Mouse (Mus musculus): ENCODE data around the gene Selp. TPM values are rescaled to one million over a fixed set of nuclear protein-coding genes. Genes with fewer than 3 reads are reported as not detected.

Selp gene
- total and polyA plus RNA-seq, 3 experiments, result not detected

- Histone ChIP-seq H3K4me1 (ENCODE audit: control insufficient read depth in 1 of 2, insufficient read depth in 2 of 2, low read length in 2 of 2) (peaks cover 9 to 12% of the 10 kb centered on the region in 2 experiments), H3K9me3 (replicated peaks; ENCODE audit: insufficient read depth, low read length) (no peaks in the 10 kb centered on the region), H3K27me3 (ENCODE audit: control insufficient read depth in 1 of 2, insufficient read depth in 2 of 2, low read length in 2 of 2) (no peaks in the 10 kb centered on the region; a peak in 1 of 4 replicates), H3K79me2 (ENCODE audit: control insufficient read depth, insufficient read depth, low read length, poor library complexity) (no peaks in the 10 kb centered on the region), H3K9ac (ENCODE audit: control insufficient read depth, low read depth, low read length, poor library complexity, severe bottlenecking) (no peak overlapping the region), H3K36me3 (ENCODE audit: control insufficient read depth in 1 of 2, insufficient read depth in 2 of 2, low read length in 2 of 2) (peaks cover 0 to 7% of the 10 kb centered on the region in 2 experiments; a peak in 2 of 4 replicates), H3K4me3 (ENCODE audit: control insufficient read depth in 1 of 2, insufficient read depth in 1 of 2, low read depth in 2 of 2, low read length in 2 of 2) (no peak overlapping the region), H3K27ac (ENCODE audit: control insufficient read depth, low read depth, low read length) (no peak overlapping the region)
- TF ChIP-seq RAD21 (IDR thresholded peaks at IDR 0.05; ENCODE audit: low read depth, low read length) (no peak), GATA1 (IDR thresholded peaks at IDR 0.05; ENCODE audit: low read depth, low read length) (no peak), MYC (IDR thresholded peaks at IDR 0.05; ENCODE audit: low read depth, low read length) (no peak), NRF1 (IDR thresholded peaks at IDR 0.05; ENCODE audit: insufficient read depth, low read depth, low read length, poor library complexity, severe bottlenecking) (no peak), TAL1 (IDR thresholded peaks at IDR 0.05; ENCODE audit: low read length) (no peak), EP300 (IDR thresholded peaks at IDR 0.05; ENCODE audit: low read depth in 1 of 2, low read length in 2 of 2) (no peak), CTCF (IDR thresholded peaks at IDR 0.05 in 2 of 3, conservative IDR thresholded peaks at IDR 0.05 in 1 of 3; ENCODE audit: control insufficient read depth in 1 of 3, insufficient read depth in 1 of 3, low read depth in 2 of 3, low read length in 3 of 3, poor library complexity in 1 of 3, severe bottlenecking in 1 of 3) (no peak), SMC3 (IDR thresholded peaks at IDR 0.05; ENCODE audit: low read depth, low read length) (no peak), POLR2AphosphoS5 (IDR thresholded peaks at IDR 0.05; ENCODE audit: borderline replicate concordance, low read depth, low read length) (no peak), TCF12 (IDR thresholded peaks at IDR 0.05; ENCODE audit: low read depth, low read length) (no peak), POLR2A (IDR thresholded peaks at IDR 0.05; ENCODE audit: control insufficient read depth in 1 of 2, insufficient read depth in 1 of 2, low read depth in 1 of 2, low read length in 2 of 2, poor library complexity in 1 of 2) (no peak), MXI1 (IDR thresholded peaks at IDR 0.05; ENCODE audit: low read depth, low read length) (no peak), ELF1 (IDR thresholded peaks at IDR 0.05; ENCODE audit: low read depth, low read length) (no peak), E2F4 (IDR thresholded peaks at IDR 0.05; ENCODE audit: borderline replicate concordance, low read depth, low read length) (no peak), ZNF384 (IDR thresholded peaks at IDR 0.05; ENCODE audit: low read depth, low read length) (no peak), MAX (IDR thresholded peaks at IDR 0.05; ENCODE audit: low read length) (no peak), GABPA (IDR thresholded peaks at IDR 0.05; ENCODE audit: low read depth, low read length) (no peak), ZMIZ1 (IDR thresholded peaks at IDR 0.05; ENCODE audit: low read depth, low read length) (no peak), JUND (IDR thresholded peaks at IDR 0.05; ENCODE audit: low read depth, low read length) (no peak), CHD2 (IDR thresholded peaks at IDR 0.05; ENCODE audit: low read length) (no peak)
- no peak for DNase-seq (ENCODE audit: low read depth, low spot score)
Measured at GRCm38 (mm10) chr1:164072001-164072400, 43.1 kb upstream of the Selp start.

- peaks cover 9 to 14% of the 10 kb centered on the region in 2 experiments for H3K4me1 ChIP-seq (ENCODE audit: control insufficient read depth in 1 of 2, insufficient read depth in 2 of 2, low read length in 2 of 2)
Measured at GRCm38 (mm10) chr1:164073091-164073490, 42.0 kb upstream of the Selp start.

More at GRCm38 (mm10) chr1:164073091-164073490, 42.0 kb upstream of the Selp start:
- TF ChIP-seq POLR2AphosphoS2 (IDR thresholded peaks at IDR 0.05; ENCODE audit: low read length), result no peak
- TF ChIP-seq USF1 (IDR thresholded peaks at IDR 0.05; ENCODE audit: low read depth, low read length), result no peak
- TF ChIP-seq SMC3 (IDR thresholded peaks at IDR 0.05; ENCODE audit: low read depth, low read length), result no peak
- TF ChIP-seq MEF2A (IDR thresholded peaks at IDR 0.05; ENCODE audit: extremely low read depth, insufficient replicate concordance, low read depth, low read length, poor library complexity, severe bottlenecking), result no peak
- TF ChIP-seq HCFC1 (IDR thresholded peaks at IDR 0.05; ENCODE audit: low read depth, low read length), result no peak
- no peak for TF ChIP-seq MXI1 (IDR thresholded peaks at IDR 0.05; ENCODE audit: low read depth, low read length)
- no peak for TF ChIP-seq UBTF (IDR thresholded peaks at IDR 0.05; ENCODE audit: borderline replicate concordance, insufficient read depth, low read depth, low read length)
- no peak for TF ChIP-seq TAL1 (IDR thresholded peaks at IDR 0.05; ENCODE audit: low read length)
- DNase-seq (ENCODE audit: low read depth, low spot score), result no peak
- no peaks in the 10 kb centered on the region for H3K27me3 ChIP-seq (ENCODE audit: control insufficient read depth in 1 of 2, insufficient read depth in 2 of 2, low read length in 2 of 2)
- H3K9me3 ChIP-seq (replicated peaks; ENCODE audit: insufficient read depth, low read length), result no peaks in the 10 kb centered on the region
- no peak overlapping the region for H3K4me3 ChIP-seq (ENCODE audit: control insufficient read depth in 1 of 2, insufficient read depth in 1 of 2, low read depth in 2 of 2, low read length in 2 of 2)
- H3K9ac ChIP-seq (ENCODE audit: control insufficient read depth, low read depth, low read length, poor library complexity, severe bottlenecking), result no peak overlapping the region
- peaks cover 0 to 7% of the 10 kb centered on the region in 2 experiments; a peak in 2 of 4 replicates for H3K36me3 ChIP-seq (ENCODE audit: control insufficient read depth in 1 of 2, insufficient read depth in 2 of 2, low read length in 2 of 2)
- H3K79me2 ChIP-seq (ENCODE audit: control insufficient read depth, insufficient read depth, low read length, poor library complexity), result no peaks in the 10 kb centered on the region
- no peak overlapping the region for H3K27ac ChIP-seq (ENCODE audit: control insufficient read depth, low read depth, low read length)

All from MEL (cell line).